In genomic region chr7:140186646-140187620, GRCm38 (mm10) we compare ENCODE assay signal across 8 mouse cellular contexts. TPM values are rescaled to one million over a fixed set of nuclear protein-coding genes. Genes with fewer than 3 reads are reported as not detected.
A peak's percentile ranks its signal among the peaks of the same experiment; 100 is the strongest.
DNase-seq lines count a peak whose midpoint lies in the region; TF ChIP-seq lines count a peak whose summit lies in the region.
"Had no signal": no experiment of that assay in that cellular context is flagged by ENCODE, and none has a peak within 500 bp of the region (broad histone marks: within the 10 kb centered on the region; RNA-seq: fewer than 3 reads in every experiment).

No protein-coding gene starts in this region.

- DNase-seq in lung, adult 2 months = no peak
- no peak for DNase-seq in lung, postnatal 14 days
- DNase-seq in ES-E14 (ENCODE audit: low read depth, low spot score) = peak; percentile 16
- DNase-seq in embryo, embryonic 10 days (ENCODE audit: low spot score) = peak; percentile 24
- peak; percentile 29 to 59 for DNase-seq in layer of hippocampus, postnatal 10 days (ENCODE audit: low spot score in 2 of 2)
- peak; percentile 66 for DNase-seq in thymus, postnatal 14 days
- DNase-seq in hindbrain, embryonic 10.5 days (ENCODE audit: low spot score) = no peak

- no peaks in the 10 kb centered on the region for H3K4me1 ChIP-seq in lung, adult 2 months (ENCODE audit: control insufficient read depth, insufficient read depth, low read length)
- H3K4me1 ChIP-seq in ES-E14 (ENCODE audit: control insufficient read depth in 2 of 2, insufficient read depth in 2 of 2, low read length in 2 of 2, poor library complexity in 1 of 2) = no peaks in the 10 kb centered on the region
- no peaks in the 10 kb centered on the region for H3K4me1 ChIP-seq in hindbrain, embryonic 10.5 days (replicated peaks)
- H3K4me1 ChIP-seq: limb, embryonic 15.5 days had no signal

- TF ChIP-seq CTCF in lung, adult 2 months (IDR thresholded peaks at IDR 0.05; ENCODE audit: insufficient read depth, low read length) = peak; percentile 27

- WGBS in lung, adult 2 months = 62% methylated on average over 18 of the region's 18 CpGs
- WGBS in hindbrain, embryonic 10.5 days = 67% methylated on average over 18 of the region's 18 CpGs

- in situ Hi-C loops in ES-E14 (cut with MboI; ENCODE audit: low sequenced_read_pairs in 2 of 2, unreplicated experiment in 2 of 2) = no loop called here

- H3K27ac ChIP-seq in ES-E14 (ENCODE audit: insufficient read depth, low read depth, low read length, poor library complexity, severe bottlenecking) = no peak overlapping the region
- no peak overlapping the region for H3K27ac ChIP-seq in hindbrain, embryonic 10.5 days
- H3K27ac ChIP-seq: limb, embryonic 15.5 days had no signal

- H3K9ac ChIP-seq in ES-E14 (ENCODE audit: insufficient read depth, low read depth, low read length, poor library complexity, severe bottlenecking) = no peak overlapping the region
- H3K9ac ChIP-seq: limb, embryonic 15.5 days had no signal

- no peaks in the 10 kb centered on the region for H3K36me3 ChIP-seq in ES-E14 (ENCODE audit: control insufficient read depth, insufficient read depth, low read length, poor library complexity, severe bottlenecking)
- no peaks in the 10 kb centered on the region for H3K36me3 ChIP-seq in hindbrain, embryonic 10.5 days
- H3K36me3 ChIP-seq: limb, embryonic 15.5 days had no signal

- H3K27me3 ChIP-seq in hindbrain, embryonic 10.5 days (ENCODE audit: insufficient read depth, poor library complexity, severe bottlenecking) = no peaks in the 10 kb centered on the region
- H3K27me3 ChIP-seq: limb, embryonic 15.5 days had no signal

- no peak overlapping the region for H3K4me3 ChIP-seq in lung, adult 2 months (replicated peaks; ENCODE audit: extremely low read depth, low read depth, low read length)
- H3K4me3 ChIP-seq in ES-E14 (ENCODE audit: insufficient read depth in 1 of 2, low read depth in 1 of 2, low read length in 2 of 2, poor library complexity in 1 of 2, severe bottlenecking in 1 of 2) = no peak overlapping the region
- H3K4me3 ChIP-seq in hindbrain, embryonic 10.5 days = no peak overlapping the region
- H3K4me3 ChIP-seq: limb, embryonic 15.5 days had no signal

- no peaks in the 10 kb centered on the region for H3K9me3 ChIP-seq in ES-E14 (ENCODE audit: control insufficient read depth, insufficient read depth, low read depth, low read length)
- H3K9me3 ChIP-seq in hindbrain, embryonic 10.5 days = no peaks in the 10 kb centered on the region
- H3K9me3 ChIP-seq: limb, embryonic 15.5 days had no signal

- no peak for TF ChIP-seq POLR2A in lung, adult 2 months (IDR thresholded peaks at IDR 0.05; ENCODE audit: borderline replicate concordance, extremely low read depth, low read depth, low read length)

TF ChIP-seq in ES-E14, 5 proteins besides CTCF, POLR2A, EP300 and RAD21:
- TF ChIP-seq HCFC1 (IDR thresholded peaks at IDR 0.05; ENCODE audit: borderline replicate concordance, insufficient read depth, low read length) (no peak), ZC3H11A (IDR thresholded peaks at IDR 0.05; ENCODE audit: borderline replicate concordance, low read depth, low read length) (peak; percentile 84)

RNA-seq across cellular contexts. Expression of gene Olfr523, which starts 13.9 kb away (rescaled TPM):
- polyA plus RNA-seq in lung, adult 2 months (2012; rRNA removed) = not detected in 2 replicates
- not detected in 2 replicates for total RNA-seq in ES-E14 (2012; rRNA removed)
- not detected for total RNA-seq in layer of hippocampus, postnatal 10 days (2021)
- not detected in 2 replicates for polyA plus RNA-seq in hindbrain, embryonic 10.5 days (2016; fragmentation: Nextera tagmentation; extraction: Ambion mirVana)
- polyA plus RNA-seq: limb, embryonic 15.5 days had no signal

RNA-seq across cellular contexts. Expression of gene Olfr524, which starts 18.8 kb away (rescaled TPM):
- not detected in 2 replicates for polyA plus RNA-seq in lung, adult 2 months (2012; rRNA removed)
- not detected in 2 replicates for total RNA-seq in ES-E14 (2012; rRNA removed)
- total RNA-seq in layer of hippocampus, postnatal 10 days (2021) = not detected
- not detected in 2 replicates for polyA plus RNA-seq in hindbrain, embryonic 10.5 days (2016; fragmentation: Nextera tagmentation; extraction: Ambion mirVana)
- polyA plus RNA-seq: limb, embryonic 15.5 days had no signal

RNA-seq across cellular contexts. Expression of gene Olfr522, which starts 22.4 kb away (rescaled TPM):
- not detected in 2 replicates for polyA plus RNA-seq in lung, adult 2 months (2012; rRNA removed)
- not detected in 2 replicates for total RNA-seq in ES-E14 (2012; rRNA removed)
- total RNA-seq in layer of hippocampus, postnatal 10 days (2021) = not detected
- not detected in 2 replicates for polyA plus RNA-seq in hindbrain, embryonic 10.5 days (2016; fragmentation: Nextera tagmentation; extraction: Ambion mirVana)
- polyA plus RNA-seq: limb, embryonic 15.5 days had no signal

RNA-seq across cellular contexts. Expression of gene Cd163l1, which starts 31.1 kb away (rescaled TPM):
- 1.7 and 2.8 TPM in 2 replicates for polyA plus RNA-seq in lung, adult 2 months (2012; rRNA removed)
- not detected in 2 replicates for total RNA-seq in ES-E14 (2012; rRNA removed)
- total RNA-seq in layer of hippocampus, postnatal 10 days (2021) = under 1 TPM; 0.64 to 0.78 TPM
- not detected in 2 replicates for polyA plus RNA-seq in hindbrain, embryonic 10.5 days (2016; fragmentation: Nextera tagmentation; extraction: Ambion mirVana)
- polyA plus RNA-seq: limb, embryonic 15.5 days had no signal

RNA-seq across cellular contexts. Expression of gene Sprn, which starts 32.3 kb away (rescaled TPM):
- polyA plus RNA-seq in lung, adult 2 months (2012; rRNA removed) = 0.25 and 0.27 TPM in 2 replicates
- total RNA-seq in ES-E14 (2012; rRNA removed) = 0.27 and 0.48 TPM in 2 replicates
- 100 to 1,000 TPM; 145 to 155 TPM for total RNA-seq in layer of hippocampus, postnatal 10 days (2021)
- polyA plus RNA-seq in hindbrain, embryonic 10.5 days (2016; fragmentation: Nextera tagmentation; extraction: Ambion mirVana) = 0.46 and 1.4 TPM in 2 replicates

Comparison
In these comparisons a context has a peak if more than half of its experiments do, and no peak if none do; other contexts are left out.
1. DNase-seq: peak in ES-E14 (single experiment), embryo, embryonic 10 days (single experiment), layer of hippocampus, postnatal 10 days (2 of 2) and thymus, postnatal 14 days (single experiment); none in lung, adult 2 months (single experiment), lung, postnatal 14 days (single experiment) and hindbrain, embryonic 10.5 days (single experiment).